Mouse (Mus musculus) thymus, adult 2 months (tissue): ENCODE data around the gene Pnkp. TPM values are rescaled to one million over a fixed set of nuclear protein-coding genes. Genes with fewer than 3 reads are reported as not detected.
"Not testable (repeated sequence)": the region's sequence is repeated elsewhere in the genome, so short reads cannot be mapped to it uniquely, and the experiment has no call there.

Source experiments
- DNase-seq: peaks from one replicate; pipeline ENCODE4 v3.0.0; 2021
- H3K27ac ChIP-seq: fragments of 200-500 bp; 2 replicates; pipeline ENCODE4 v1.5.1; 2012; ENCODE audit warnings: low read length, control low read depth; ENCODE audit not compliant: control insufficient read depth, insufficient read depth
- H3K27me3 ChIP-seq: fragments of 200-500 bp; 2 replicates; pipeline ENCODE4 v1.6.1; 2012; ENCODE audit warnings: mild to moderate bottlenecking, low read length, moderate library complexity, mixed read lengths; ENCODE audit not compliant: control insufficient read depth, insufficient read depth
- H3K36me3 ChIP-seq: fragments of 200-500 bp; 2 replicates; pipeline ENCODE4 v1.6.1; 2012; ENCODE audit warnings: mild to moderate bottlenecking, low read length, moderate library complexity; ENCODE audit not compliant: control insufficient read depth, insufficient read depth
- H3K4me1 ChIP-seq: fragments of 200-500 bp; replicated peaks from 2 replicates; pipeline ENCODE4 v1.6.1; 2012; ENCODE audit warnings: low read length; ENCODE audit not compliant: control insufficient read depth, insufficient read depth
- H3K4me3 ChIP-seq: fragments of 200-500 bp; 2 replicates; pipeline ENCODE4 v1.5.1; 2012; ENCODE audit warnings: mild to moderate bottlenecking, low read length, control low read depth, moderate library complexity; ENCODE audit not compliant: control insufficient read depth, insufficient read depth
- CTCF ChIP-seq: fragments of 200-500 bp; IDR thresholded peaks from 2 replicates; pipeline ENCODE4 v1.5.1; 2012; ENCODE audit warnings: mild to moderate bottlenecking, control low read depth, low read length, moderate library complexity, borderline replicate concordance; ENCODE audit not compliant: control insufficient read depth, poor library complexity, insufficient read depth; ENCODE audit errors: extremely low read depth
- POLR2A ChIP-seq: fragments of 200-500 bp; IDR thresholded peaks from 2 replicates; pipeline ENCODE4 v1.6.1; 2012; ENCODE audit warnings: mild to moderate bottlenecking, low read length, control low read depth, moderate library complexity; ENCODE audit not compliant: control insufficient read depth, poor library complexity, insufficient read depth; ENCODE audit errors: extremely low read depth
- WGBS: fragments of 180-500 bp; shearing (Covaris S2); methylation state at CpG from one replicate; pipeline ENCODE4 v1.1.7; 2018; 5-methylcytosine and 5-hydroxymethylcytosine counted together
- polyA plus RNA-seq: library from polyadenylated mRNA; depleted of rRNA; stranded (reverse); fragments of >200 nt; gene quantifications from 2 replicates; pipeline ENCODE4 v1.2.3, GENCODE M21; 2012

The Pnkp gene
- polyA plus RNA-seq, 1 experiment, result 135 TPM

DNA sequence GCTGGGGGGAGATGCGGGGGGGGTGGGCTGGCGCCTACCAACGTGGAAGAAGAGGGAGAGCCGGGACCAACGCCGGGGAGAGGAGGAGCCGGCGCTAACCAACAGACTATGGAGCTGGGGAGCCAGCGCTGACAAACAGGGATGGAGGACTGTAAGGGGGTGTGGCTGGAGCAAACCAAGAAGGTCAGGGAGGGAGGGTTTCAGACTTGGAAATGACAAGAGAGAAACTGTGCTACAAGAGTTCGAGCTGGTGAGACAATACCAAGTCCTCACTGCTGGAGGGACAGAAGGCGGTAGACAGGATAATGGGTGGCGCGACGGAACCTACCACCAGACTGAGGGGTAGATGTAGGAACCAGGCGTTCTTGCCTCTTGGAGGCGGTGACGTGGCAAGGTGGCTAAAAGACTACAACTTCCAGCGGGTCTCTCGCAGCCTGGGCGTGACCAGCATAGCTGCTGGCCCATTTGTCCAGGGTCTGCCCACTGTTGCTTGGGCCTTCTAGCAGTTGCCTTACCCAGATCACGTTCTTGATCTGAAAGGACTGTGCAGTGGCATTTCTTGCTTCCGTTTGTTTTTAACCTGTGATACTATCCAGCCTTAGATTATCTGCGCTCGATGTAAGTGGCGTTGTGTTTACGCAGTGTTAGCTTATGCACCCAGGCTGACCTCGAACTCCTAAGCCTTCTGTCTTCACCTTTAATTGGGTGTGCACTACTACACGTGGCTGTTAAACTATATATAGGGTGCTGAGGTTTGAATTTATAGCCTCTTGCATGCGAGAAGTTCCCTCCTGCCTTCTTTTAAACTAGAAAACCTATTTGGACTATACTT lies 13.0 kb downstream of the Pnkp start, which contains the start of gene Ptov1:
TSS of gene Ptov1 (minus strand) at position 92 of the 832 bp plus-strand sequence.
- peak within 1 kb of the TSS; percentile 41 for H3K27ac ChIP-seq
- no peaks in the 10 kb centered on the region for H3K27me3 ChIP-seq
- TF ChIP-seq CTCF, result no peak; the same call in 1 of the 2 replicates
- no peaks in the 10 kb centered on the region for H3K36me3 ChIP-seq
- peak within 1 kb of the TSS; percentile 84 for H3K4me3 ChIP-seq
- peaks cover 18% of the 10 kb centered on the region for H3K4me1 ChIP-seq
- peak; percentile 84 for DNase-seq
- 8% methylated on average over 29 of the region's 29 CpGs for WGBS

- no peak overlapping the region for H3K4me3 ChIP-seq
- no peak for DNase-seq
- H3K27me3 ChIP-seq, result no peaks in the 10 kb centered on the region
- H3K36me3 ChIP-seq, result no peaks in the 10 kb centered on the region
- peaks cover 18% of the 10 kb centered on the region for H3K4me1 ChIP-seq
- 90% methylated on average over 6 of the region's 6 CpGs for WGBS
- no peak for TF ChIP-seq CTCF
- no peak for TF ChIP-seq POLR2A
- H3K27ac ChIP-seq, result no peak overlapping the region
These were observed 13.7 kb downstream of the Pnkp start for GRCm38 (mm10) chr7:44870614-44871013.

GRCm38 (mm10) chr7:44871181-44871580 lies 14.2 kb downstream of the Pnkp start:
- WGBS, result 88% methylated on average over 1 of the region's 1 CpGs
- no peak overlapping the region for H3K4me3 ChIP-seq
- H3K27ac ChIP-seq, result no peak overlapping the region
- no peak for TF ChIP-seq POLR2A
- TF ChIP-seq CTCF, result no peak
- peaks cover 17% of the 10 kb centered on the region for H3K4me1 ChIP-seq
- no peak for DNase-seq
- no peaks in the 10 kb centered on the region for H3K27me3 ChIP-seq
- no peaks in the 10 kb centered on the region for H3K36me3 ChIP-seq

GRCm38 (mm10) chr7:44871774-44872173 lies 14.8 kb downstream of the Pnkp start:
- not testable (repeated sequence) for H3K27me3 ChIP-seq, H3K36me3 ChIP-seq, H3K4me3 ChIP-seq, H3K27ac ChIP-seq, DNase-seq
- WGBS, result 93% methylated on average over 2 of the region's 2 CpGs
- peaks cover 14% of the 10 kb centered on the region for H3K4me1 ChIP-seq

GRCm38 (mm10) chr7:44877833-44878232 lies 20.9 kb downstream of the Pnkp start:
- no peak overlapping the region for H3K4me3 ChIP-seq
- DNase-seq, result no peak
- H3K36me3 ChIP-seq, result peaks cover 16% of the 10 kb centered on the region; the same call in 1 of the 2 replicates
- no peak for TF ChIP-seq CTCF
- no peak for TF ChIP-seq POLR2A
- 93% methylated on average over 14 of the region's 14 CpGs for WGBS
- H3K27ac ChIP-seq, result no peak overlapping the region
- H3K4me1 ChIP-seq, result no peaks in the 10 kb centered on the region
- H3K27me3 ChIP-seq, result no peaks in the 10 kb centered on the region

DNA sequence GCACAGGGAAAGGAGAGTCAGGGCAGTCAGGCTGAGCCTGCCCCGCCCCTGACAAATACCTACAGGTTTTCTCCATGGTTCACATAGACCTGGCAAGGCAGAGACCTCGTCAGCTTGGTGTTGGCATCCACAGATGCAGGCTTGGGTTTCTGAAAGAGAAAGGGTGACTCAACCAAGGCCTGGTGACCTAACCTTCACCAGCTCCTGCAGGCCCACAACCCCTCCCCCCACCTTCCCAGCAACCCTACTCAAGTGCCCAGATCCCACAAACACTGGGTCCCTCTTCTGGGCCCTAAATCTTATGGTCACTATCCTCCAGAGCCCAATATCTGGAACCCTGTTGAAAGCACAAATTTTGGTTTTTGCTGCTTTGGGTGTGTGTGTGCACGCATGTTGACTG lies 26.1 kb downstream of the Pnkp start:
- Histone ChIP-seq H3K36me3 (peaks cover 28% of the 10 kb centered on the region), H3K4me3 (no peak overlapping the region), H3K27me3 (no peaks in the 10 kb centered on the region), H3K4me1 (no peaks in the 10 kb centered on the region), H3K27ac (no peak overlapping the region)
- TF ChIP-seq CTCF, result no peak
- TF ChIP-seq POLR2A, result no peak
- DNase-seq, result no peak
- 98% methylated on average over 3 of the region's 3 CpGs for WGBS

DNA sequence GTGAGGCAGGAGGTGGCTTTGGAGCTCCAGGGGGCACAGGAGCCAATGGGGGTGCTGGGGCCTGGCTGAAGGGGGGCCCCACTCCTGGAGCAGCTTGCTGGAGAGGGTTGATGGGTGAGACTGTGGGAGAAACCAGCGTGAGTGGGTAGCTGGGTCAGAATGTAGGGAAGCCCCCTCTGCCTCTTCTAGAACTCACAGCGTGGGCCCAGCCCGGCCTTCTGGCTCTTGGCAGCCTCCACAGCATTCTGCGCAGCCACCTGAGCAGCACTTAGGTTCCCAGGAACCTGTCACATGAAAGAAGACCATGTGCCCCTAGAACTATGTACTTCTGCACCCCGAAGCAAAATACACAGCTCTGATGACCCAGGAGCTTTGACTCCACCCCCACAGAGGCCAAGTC lies 27.7 kb downstream of the Pnkp start:
- DNase-seq, result no peak
- H3K4me3 ChIP-seq, result no peak overlapping the region
- 96% methylated on average over 5 of the region's 5 CpGs for WGBS
- H3K36me3 ChIP-seq, result peaks cover 28% of the 10 kb centered on the region
- TF ChIP-seq CTCF (no peak), POLR2A (no peak)
- no peaks in the 10 kb centered on the region for H3K4me1 ChIP-seq
- no peaks in the 10 kb centered on the region for H3K27me3 ChIP-seq
- no peak overlapping the region for H3K27ac ChIP-seq
